Mouse (Mus musculus) cerebellum, adult 2 months (tissue): Measurements from ENCODE around the gene Rhbdf2.

Experiments used
- CTCF ChIP-seq: fragments of 200-500 bp; IDR thresholded peaks from 2 replicates; pipeline ENCODE4 v1.5.1; 2011; ENCODE audit warnings: low read depth, mild to moderate bottlenecking, control low read depth, low read length, moderate library complexity, borderline replicate concordance; ENCODE audit not compliant: insufficient read depth
- POLR2A ChIP-seq: fragments of 200-500 bp; IDR thresholded peaks from 2 replicates; pipeline ENCODE4 v1.6.1; 2011; ENCODE audit warnings: low read length, control low read depth, borderline replicate concordance; ENCODE audit not compliant: insufficient read depth

- TF ChIP-seq CTCF (no peak), POLR2A (no peak)
These were observed 2.5 kb downstream of the Rhbdf2 start for GRCm38 (mm10) chr11:116624131-116624832.
